Mouse (Mus musculus): Measurements from ENCODE around the gene Mprip.

- TF ChIP-seq CTCF (IDR thresholded peaks at IDR 0.05; ENCODE audit: low read depth): no peak
- TF ChIP-seq EP300 (IDR thresholded peaks at IDR 0.05; ENCODE audit: low read depth): no peak
These were observed 27.0 kb upstream of the Mprip start for GRCm38 (mm10) chr11:59634001-59634660.
